Mouse (Mus musculus): Measurements from ENCODE around the gene Cox17. TPM values are rescaled to one million over a fixed set of nuclear protein-coding genes. Genes with fewer than 3 reads are reported as not detected.

The Cox17 gene
- polyA plus RNA-seq, 1 experiment from 2014 or later: 350 TPM

GRCm38 (mm10) chr16:38396155-38396554 lies 49.4 kb downstream of the Cox17 start:
- Histone ChIP-seq H3K36me3 (no peaks in the 10 kb centered on the region), H3K27ac (peak overlapping the region; percentile 48), H3K9ac (peak overlapping the region; percentile 8; the same call in 1 of the 2 replicates), H3K4me2 (peak overlapping the region; percentile 48), H3K27me3 (no peaks in the 10 kb centered on the region), H3K4me3 (0 out of 2 replicates have a peak overlapping the region, but pooled peaks have one; percentile 2), H3K4me1 (replicated peaks) (peaks cover 33% of the 10 kb centered on the region), H3K9me3 (replicated peaks) (no peaks in the 10 kb centered on the region)
- 25% methylated on average over 13 of the region's 13 CpGs for WGBS
- no peak for ATAC-seq (replicated peaks; ENCODE audit: insufficient number of reproducible peaks, insufficient read depth, low FRiP score, low read depth)

- Histone ChIP-seq H3K36me3 (no peaks in the 10 kb centered on the region), H3K4me1 (replicated peaks) (peaks cover 27% of the 10 kb centered on the region), H3K4me2 (no peak overlapping the region), H3K27ac (no peak overlapping the region), H3K9me3 (replicated peaks) (no peaks in the 10 kb centered on the region), H3K4me3 (no peak overlapping the region), H3K9ac (no peak overlapping the region), H3K27me3 (no peaks in the 10 kb centered on the region)
- ATAC-seq (replicated peaks; ENCODE audit: insufficient number of reproducible peaks, insufficient read depth, low FRiP score, low read depth): no peak
- 89% methylated on average over 6 of the region's 6 CpGs for WGBS
These were observed 51.5 kb downstream of the Cox17 start for GRCm38 (mm10) chr16:38398266-38398665.

DNA sequence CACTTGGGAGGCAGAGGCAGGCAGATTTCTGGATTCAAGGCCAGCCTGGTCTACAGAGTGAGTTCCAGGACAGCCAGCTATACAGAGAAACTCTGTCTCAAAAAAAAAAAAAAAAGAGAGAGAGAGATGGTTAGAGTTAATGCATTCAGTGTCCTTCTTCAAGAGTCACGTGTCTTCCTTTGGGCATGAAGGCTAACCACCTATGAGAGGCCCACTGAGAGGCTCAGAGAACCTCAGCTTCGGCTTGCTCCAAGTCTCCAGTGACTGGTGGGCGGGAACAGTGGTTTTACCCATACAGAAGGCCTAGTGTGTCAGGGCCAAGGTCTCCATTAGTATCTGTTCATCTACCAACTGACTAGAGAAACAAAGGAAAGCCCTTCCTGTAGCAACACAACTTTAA lies 52.3 kb downstream of the Cox17 start:
- H3K27ac ChIP-seq: peak overlapping the region; percentile 26; the same call in 1 of the 2 replicates
- ATAC-seq (replicated peaks; ENCODE audit: insufficient number of reproducible peaks, insufficient read depth, low FRiP score, low read depth): no peak
- peak overlapping the region; percentile 29; the same call in 1 of the 2 replicates for H3K4me3 ChIP-seq
- no peaks in the 10 kb centered on the region for H3K36me3 ChIP-seq
- 0 out of 2 replicates have a peak overlapping the region, but pooled peaks have one; percentile 35 for H3K9ac ChIP-seq
- H3K4me1 ChIP-seq (replicated peaks): peaks cover 27% of the 10 kb centered on the region
- H3K27me3 ChIP-seq: no peaks in the 10 kb centered on the region
- peak overlapping the region; percentile 59 for H3K4me2 ChIP-seq
- 81% methylated on average over 3 of the region's 3 CpGs for WGBS
- H3K9me3 ChIP-seq (replicated peaks): no peaks in the 10 kb centered on the region

DNA sequence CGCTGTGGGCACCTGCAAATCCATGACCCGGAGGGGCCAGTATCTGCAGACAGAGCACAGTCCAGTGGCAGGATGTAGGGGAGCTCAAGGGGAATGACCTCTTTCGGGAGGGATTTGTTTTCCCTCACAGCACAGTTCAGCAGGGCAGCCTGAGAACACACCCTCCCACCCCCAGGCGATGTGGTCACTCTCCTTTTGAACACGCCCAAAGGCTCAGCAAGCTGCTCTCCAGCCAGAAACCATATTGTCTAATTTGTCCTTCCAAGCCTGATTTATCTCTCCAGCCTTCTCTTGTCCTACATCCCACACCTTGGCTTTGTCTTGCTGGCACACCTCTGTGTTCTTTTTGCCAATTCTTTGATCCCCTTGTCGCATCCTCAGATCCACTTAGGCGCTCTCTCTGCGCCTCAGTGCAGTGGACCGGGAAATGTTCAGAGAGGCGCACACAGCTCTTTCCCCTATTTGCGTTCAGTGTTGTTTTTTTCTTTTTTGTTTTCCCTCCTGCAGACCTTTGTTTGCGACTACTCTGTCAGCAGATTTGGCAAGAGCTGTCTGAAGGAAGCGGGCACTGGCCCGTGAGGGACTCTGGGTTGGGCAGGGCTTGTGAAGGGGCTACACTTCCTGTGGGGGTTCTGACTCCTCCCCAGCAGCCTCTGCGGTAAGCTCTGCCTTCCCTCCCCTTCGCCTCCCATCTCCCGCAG lies 52.9 kb downstream of the Cox17 start:
- peaks cover 27% of the 10 kb centered on the region for H3K4me1 ChIP-seq (replicated peaks)
- WGBS: 16% methylated on average over 17 of the region's 17 CpGs
- peak; percentile 68; the same call in 1 of the 2 replicates for ATAC-seq (replicated peaks; ENCODE audit: insufficient number of reproducible peaks, insufficient read depth, low FRiP score, low read depth)
- H3K36me3 ChIP-seq: no peaks in the 10 kb centered on the region
- H3K4me3 ChIP-seq: peak overlapping the region; percentile 29
- H3K27me3 ChIP-seq: no peaks in the 10 kb centered on the region
- peak overlapping the region; percentile 26; the same call in 1 of the 2 replicates for H3K27ac ChIP-seq
- no peaks in the 10 kb centered on the region for H3K9me3 ChIP-seq (replicated peaks)
- H3K4me2 ChIP-seq: peak overlapping the region; percentile 59
- peak overlapping the region; percentile 35 for H3K9ac ChIP-seq

DNA sequence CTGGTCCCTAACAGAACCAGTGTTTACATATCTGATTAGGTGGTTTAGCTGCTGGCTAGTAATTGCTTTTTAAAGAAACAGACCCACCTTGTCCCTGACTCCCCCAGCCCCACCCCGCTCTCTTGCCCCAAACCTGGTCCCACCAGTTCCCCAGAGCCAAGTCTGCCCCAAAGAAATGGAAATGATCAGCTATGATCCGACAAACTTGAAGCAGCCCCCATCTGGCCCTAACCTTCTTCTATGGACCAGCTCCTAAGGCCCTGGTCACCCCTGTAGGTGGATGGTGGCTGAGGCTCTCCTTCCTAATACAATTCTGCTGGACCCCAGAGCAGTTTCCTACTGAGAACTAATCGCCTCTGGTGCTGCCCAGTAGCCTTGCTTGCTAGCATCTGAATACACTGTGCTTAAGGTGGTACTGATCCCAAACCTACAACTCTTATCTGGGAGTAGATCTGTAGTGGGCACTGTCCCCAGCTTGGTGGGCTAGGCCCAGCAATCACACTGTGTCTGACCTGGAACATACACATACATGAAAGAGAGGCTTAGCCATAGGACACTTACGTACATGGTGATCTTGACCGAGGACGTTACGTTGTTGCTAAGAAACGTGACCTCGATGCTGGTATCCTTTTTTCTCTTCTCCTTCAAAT lies 53.6 kb downstream of the Cox17 start:
- WGBS: 76% methylated on average over 9 of the region's 9 CpGs
- Histone ChIP-seq H3K9me3 (replicated peaks) (no peaks in the 10 kb centered on the region), H3K9ac (0 out of 2 replicates have a peak overlapping the region, but pooled peaks have one; percentile 35), H3K4me2 (peak overlapping the region; percentile 59), H3K4me1 (replicated peaks) (peaks cover 24% of the 10 kb centered on the region), H3K4me3 (peak overlapping the region; percentile 29), H3K36me3 (no peaks in the 10 kb centered on the region), H3K27me3 (no peaks in the 10 kb centered on the region), H3K27ac (no peak overlapping the region)
- no peak for ATAC-seq (replicated peaks; ENCODE audit: insufficient number of reproducible peaks, insufficient read depth, low FRiP score, low read depth)

GRCm38 (mm10) chr16:38401468-38401867 lies 54.7 kb downstream of the Cox17 start:
- Histone ChIP-seq H3K27me3 (no peaks in the 10 kb centered on the region), H3K36me3 (no peaks in the 10 kb centered on the region), H3K4me1 (replicated peaks) (peaks cover 14% of the 10 kb centered on the region), H3K27ac (no peak overlapping the region), H3K4me2 (no peak overlapping the region), H3K9me3 (replicated peaks) (no peaks in the 10 kb centered on the region), H3K9ac (no peak overlapping the region), H3K4me3 (no peak overlapping the region)
- no peak for ATAC-seq (replicated peaks; ENCODE audit: insufficient number of reproducible peaks, insufficient read depth, low FRiP score, low read depth)
- 77% methylated on average over 6 of the region's 6 CpGs for WGBS

Other genes with a start within 250 kb of the Cox17 start
- 0.06 TPM in 1 of 2 replicates, not detected in the other for gene Nr1i2, start 52.2 kb upstream of the Cox17 start, polyA plus RNA-seq (2015; fragmentation: Nextera tagmentation; extraction: Ambion mirVana)
- gene Maats1, start 4.8 kb upstream of the Cox17 start, polyA plus RNA-seq (2015; fragmentation: Nextera tagmentation; extraction: Ambion mirVana): 0.10 and 0.13 TPM in 2 replicates
- gene Gm21987, start within 50 bp of the Cox17 start, polyA plus RNA-seq (2015; fragmentation: Nextera tagmentation; extraction: Ambion mirVana): 3.2 and 4.1 TPM in 2 replicates
- 327 and 350 TPM in 2 replicates for gene Popdc2, start 15.2 kb downstream of the Cox17 start, polyA plus RNA-seq (2015; fragmentation: Nextera tagmentation; extraction: Ambion mirVana)
- 2.0 and 2.8 TPM in 2 replicates for gene Pla1a, start 86.2 kb downstream of the Cox17 start, polyA plus RNA-seq (2015; fragmentation: Nextera tagmentation; extraction: Ambion mirVana)
- gene Adprh, start 105.7 kb downstream of the Cox17 start, polyA plus RNA-seq (2015; fragmentation: Nextera tagmentation; extraction: Ambion mirVana): 81.1 and 87.5 TPM in 2 replicates
- gene Cd80, start 108.6 kb downstream of the Cox17 start, polyA plus RNA-seq (2015; fragmentation: Nextera tagmentation; extraction: Ambion mirVana): 0.53 and 0.61 TPM in 2 replicates
- 31.9 and 38.1 TPM in 2 replicates for gene Timmdc1, start 175.7 kb downstream of the Cox17 start, polyA plus RNA-seq (2015; fragmentation: Nextera tagmentation; extraction: Ambion mirVana)
- gene Poglut1, start 203.3 kb downstream of the Cox17 start, polyA plus RNA-seq (2015; fragmentation: Nextera tagmentation; extraction: Ambion mirVana): 24.0 and 29.9 TPM in 2 replicates
- 50.5 and 72.2 TPM in 2 replicates for gene Tmem39a, start 211.7 kb downstream of the Cox17 start, polyA plus RNA-seq (2015; fragmentation: Nextera tagmentation; extraction: Ambion mirVana)

Data from heart, embryonic 15.5 days (tissue).